Mouse (Mus musculus): ENCODE results near the gene Zbtb18. TPM values are rescaled to one million over a fixed set of nuclear protein-coding genes. Genes with fewer than 3 reads are reported as not detected.

Zbtb18 gene
- polyA plus RNA-seq, 1 experiment from 2014 or later = 2.0 TPM

GRCm38 (mm10) chr1:177456772-177457171 lies 14.6 kb downstream of the Zbtb18 start:
- Histone ChIP-seq H3K4me1 (ENCODE audit: insufficient read depth, low read depth, low read length) (no peaks in the 10 kb centered on the region), H3K9ac (replicated peaks; ENCODE audit: low read depth) (no peak overlapping the region), H3K4me3 (ENCODE audit: low read depth, low read length) (no peak overlapping the region), H3K9me3 (ENCODE audit: low read length) (no peaks in the 10 kb centered on the region), H3K36me3 (ENCODE audit: insufficient read depth, low read length) (no peaks in the 10 kb centered on the region), H3K4me2 (replicated peaks; ENCODE audit: low read depth, low read length) (no peak overlapping the region), H3K27ac (ENCODE audit: low read length) (no peak overlapping the region), H3K27me3 (replicated peaks; ENCODE audit: insufficient read depth, low read length) (no peaks in the 10 kb centered on the region)
- ATAC-seq (no peak), DNase-seq (ENCODE audit: low spot score) (no peak)
- TF ChIP-seq CTCF (IDR thresholded peaks at IDR 0.05) (no peak), EP300 (IDR thresholded peaks at IDR 0.05) (no peak)
- 45% methylated on average over 4 of the region's 4 CpGs for WGBS

GRCm38 (mm10) chr1:177457981-177458380 lies 15.8 kb downstream of the Zbtb18 start:
- Histone ChIP-seq H3K4me1 (ENCODE audit: insufficient read depth, low read depth, low read length) (no peaks in the 10 kb centered on the region), H3K27ac (ENCODE audit: low read length) (no peak overlapping the region), H3K9ac (replicated peaks; ENCODE audit: low read depth) (no peak overlapping the region), H3K9me3 (ENCODE audit: low read length) (no peaks in the 10 kb centered on the region), H3K36me3 (ENCODE audit: insufficient read depth, low read length) (no peaks in the 10 kb centered on the region), H3K4me3 (ENCODE audit: low read depth, low read length) (no peak overlapping the region), H3K27me3 (replicated peaks; ENCODE audit: insufficient read depth, low read length) (no peaks in the 10 kb centered on the region), H3K4me2 (replicated peaks; ENCODE audit: low read depth, low read length) (no peak overlapping the region)
- WGBS = 84% methylated on average over 6 of the region's 6 CpGs
- no peak for DNase-seq (ENCODE audit: low spot score)
- TF ChIP-seq CTCF (IDR thresholded peaks at IDR 0.05) (no peak), EP300 (IDR thresholded peaks at IDR 0.05) (no peak)
- ATAC-seq = no peak

- no peaks in the 10 kb centered on the region for H3K9me3 ChIP-seq (ENCODE audit: low read length)
- no peaks in the 10 kb centered on the region for H3K36me3 ChIP-seq (ENCODE audit: insufficient read depth, low read length)
- no peak overlapping the region for H3K4me3 ChIP-seq (ENCODE audit: low read depth, low read length)
- DNase-seq (ENCODE audit: low spot score) (no peak), ATAC-seq (no peak)
- no peaks in the 10 kb centered on the region for H3K4me1 ChIP-seq (ENCODE audit: insufficient read depth, low read depth, low read length)
- H3K27ac ChIP-seq (ENCODE audit: low read length) = no peak overlapping the region
- TF ChIP-seq EP300 (IDR thresholded peaks at IDR 0.05) = no peak
- no peak for TF ChIP-seq CTCF (IDR thresholded peaks at IDR 0.05)
- WGBS = 67% methylated on average over 18 of the region's 18 CpGs
- H3K27me3 ChIP-seq (replicated peaks; ENCODE audit: insufficient read depth, low read length) = no peaks in the 10 kb centered on the region
- no peak overlapping the region for H3K9ac ChIP-seq (replicated peaks; ENCODE audit: low read depth)
- no peak overlapping the region for H3K4me2 ChIP-seq (replicated peaks; ENCODE audit: low read depth, low read length)
Measured at GRCm38 (mm10) chr1:177458456-177459389, 16.6 kb downstream of the Zbtb18 start.

GRCm38 (mm10) chr1:177459536-177459935 lies 17.4 kb downstream of the Zbtb18 start:
- H3K9me3 ChIP-seq (ENCODE audit: low read length) = no peaks in the 10 kb centered on the region
- ATAC-seq = no peak
- H3K4me3 ChIP-seq (ENCODE audit: low read depth, low read length) = no peak overlapping the region
- no peak overlapping the region for H3K4me2 ChIP-seq (replicated peaks; ENCODE audit: low read depth, low read length)
- WGBS = 29% methylated on average over 2 of the region's 2 CpGs
- H3K36me3 ChIP-seq (ENCODE audit: insufficient read depth, low read length) = no peaks in the 10 kb centered on the region
- DNase-seq (ENCODE audit: low spot score) = no peak
- H3K27me3 ChIP-seq (replicated peaks; ENCODE audit: insufficient read depth, low read length) = no peaks in the 10 kb centered on the region
- H3K4me1 ChIP-seq (ENCODE audit: insufficient read depth, low read depth, low read length) = no peaks in the 10 kb centered on the region
- no peak overlapping the region for H3K27ac ChIP-seq (ENCODE audit: low read length)
- H3K9ac ChIP-seq (replicated peaks; ENCODE audit: low read depth) = no peak overlapping the region
- TF ChIP-seq EP300 (IDR thresholded peaks at IDR 0.05) (no peak), CTCF (IDR thresholded peaks at IDR 0.05) (no peak)

- Histone ChIP-seq H3K4me3 (ENCODE audit: low read depth, low read length) (no peak overlapping the region), H3K36me3 (ENCODE audit: insufficient read depth, low read length) (no peaks in the 10 kb centered on the region), H3K4me1 (ENCODE audit: insufficient read depth, low read depth, low read length) (no peaks in the 10 kb centered on the region), H3K4me2 (replicated peaks; ENCODE audit: low read depth, low read length) (no peak overlapping the region), H3K27me3 (replicated peaks; ENCODE audit: insufficient read depth, low read length) (no peaks in the 10 kb centered on the region), H3K9ac (replicated peaks; ENCODE audit: low read depth) (no peak overlapping the region), H3K27ac (ENCODE audit: low read length) (no peak overlapping the region), H3K9me3 (ENCODE audit: low read length) (no peaks in the 10 kb centered on the region)
- TF ChIP-seq EP300 (IDR thresholded peaks at IDR 0.05) = no peak
- no peak for TF ChIP-seq CTCF (IDR thresholded peaks at IDR 0.05)
- ATAC-seq (no peak), DNase-seq (ENCODE audit: low spot score) (no peak)
- 38% methylated on average over 8 of the region's 8 CpGs for WGBS
Measured at GRCm38 (mm10) chr1:177467150-177467549, 25.0 kb downstream of the Zbtb18 start.

- H3K27ac ChIP-seq (ENCODE audit: low read length) = no peak overlapping the region
- no peak overlapping the region for H3K9ac ChIP-seq (replicated peaks; ENCODE audit: low read depth)
- DNase-seq (ENCODE audit: low spot score) = no peak
- H3K9me3 ChIP-seq (ENCODE audit: low read length) = no peaks in the 10 kb centered on the region
- no peak overlapping the region for H3K4me2 ChIP-seq (replicated peaks; ENCODE audit: low read depth, low read length)
- H3K27me3 ChIP-seq (replicated peaks; ENCODE audit: insufficient read depth, low read length) = no peaks in the 10 kb centered on the region
- H3K4me1 ChIP-seq (ENCODE audit: insufficient read depth, low read depth, low read length) = no peaks in the 10 kb centered on the region
- TF ChIP-seq EP300 (IDR thresholded peaks at IDR 0.05) = no peak
- TF ChIP-seq CTCF (IDR thresholded peaks at IDR 0.05) = no peak
- WGBS = 68% methylated on average over 5 of the region's 5 CpGs
- no peaks in the 10 kb centered on the region for H3K36me3 ChIP-seq (ENCODE audit: insufficient read depth, low read length)
- no peak for ATAC-seq
- H3K4me3 ChIP-seq (ENCODE audit: low read depth, low read length) = no peak overlapping the region
Measured at GRCm38 (mm10) chr1:177468436-177468835, 26.3 kb downstream of the Zbtb18 start.
